8 mouse cellular contexts compared by ENCODE assay signal in the genomic region with DNA sequence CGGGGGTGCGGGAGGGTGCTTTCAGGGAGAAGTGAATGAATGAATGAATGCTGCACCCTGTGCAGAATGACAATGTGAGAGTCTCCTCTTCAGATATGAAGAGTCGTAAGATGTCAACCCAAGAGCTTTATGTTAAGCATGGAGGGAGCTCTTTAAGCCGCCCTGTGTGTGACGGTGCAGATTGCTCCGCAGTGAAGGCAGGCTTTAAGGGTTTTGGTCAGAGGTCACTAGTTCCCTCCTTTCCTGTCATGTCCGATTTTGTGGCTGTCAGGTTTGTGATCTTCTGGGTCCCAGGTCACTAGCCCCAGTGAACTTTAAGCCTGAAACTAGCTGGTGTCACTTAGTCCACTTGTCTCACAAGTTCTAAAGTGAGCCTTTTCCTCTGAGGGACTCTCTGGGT. TPM values are rescaled to one million over a fixed set of nuclear protein-coding genes. Genes with fewer than 3 reads are reported as not detected.
DNase-seq lines count a peak whose midpoint lies in the region; ATAC-seq and TF ChIP-seq lines count a peak whose summit lies in the region.

No protein-coding gene starts in this region.

- TF ChIP-seq EP300 in stomach, postnatal 0 days (optimal IDR thresholded peaks at IDR 0.05), result no peak

- H3K4me1 ChIP-seq in testis, adult 2 months (ENCODE audit: control insufficient read depth, insufficient read depth, low read length), result peaks cover 10% of the 10 kb centered on the region
- peaks cover 32% of the 10 kb centered on the region for H3K4me1 ChIP-seq in forebrain, embryonic 10.5 days
- H3K4me1 ChIP-seq in liver, embryonic 12.5 days, result peaks cover 46% of the 10 kb centered on the region
- no peaks in the 10 kb centered on the region; the same call in 1 of the 2 replicates for H3K4me1 ChIP-seq in stomach, postnatal 0 days (replicated peaks; ENCODE audit: control insufficient read depth, insufficient read depth)

- peak; percentile 62 for ATAC-seq in liver, embryonic 12.5 days
- peak; percentile 18 for ATAC-seq in stomach, postnatal 0 days (ENCODE audit: low FRiP score, low TSS enrichment)

- no peak for DNase-seq in testis, postnatal 14 days (ENCODE audit: low spot score)
- no peak for DNase-seq in forebrain, embryonic 10.5 days (ENCODE audit: extremely low spot score, low spot score)
- no peak for DNase-seq in stomach, postnatal 0 days (ENCODE audit: low spot score)
- no peak for DNase-seq in right cerebral cortex, postnatal 10 days (ENCODE audit: low spot score in 2 of 2)
- DNase-seq in left cerebral cortex, adult 18-20 months (ENCODE audit: low spot score in 2 of 2), result no peak
- no peak for DNase-seq in testis, postnatal 10 days (ENCODE audit: low spot score)

- peak overlapping the region; percentile 90 for H3K4me2 ChIP-seq in liver, embryonic 12.5 days
- H3K4me2 ChIP-seq in stomach, postnatal 0 days (replicated peaks; ENCODE audit: low read depth), result peak overlapping the region; percentile 76

- H3K9me3 ChIP-seq in forebrain, embryonic 10.5 days, result no peaks in the 10 kb centered on the region
- H3K9me3 ChIP-seq in liver, embryonic 12.5 days (replicated peaks), result no peaks in the 10 kb centered on the region
- no peaks in the 10 kb centered on the region for H3K9me3 ChIP-seq in stomach, postnatal 0 days (ENCODE audit: control insufficient read depth, low read length)

- no peak for TF ChIP-seq CTCF in testis, adult 2 months (IDR thresholded peaks at IDR 0.05; ENCODE audit: control insufficient read depth, insufficient read depth, insufficient replicate concordance, low read depth, low read length)
- no peak for TF ChIP-seq CTCF in stomach, postnatal 0 days (IDR thresholded peaks at IDR 0.05; ENCODE audit: low read depth)

- peaks cover 2% of the 10 kb centered on the region for H3K36me3 ChIP-seq in testis, adult 2 months (ENCODE audit: control insufficient read depth, insufficient read depth, low read length)
- H3K36me3 ChIP-seq in forebrain, embryonic 10.5 days (replicated peaks), result peaks cover 67% of the 10 kb centered on the region
- peaks cover 69% of the 10 kb centered on the region for H3K36me3 ChIP-seq in liver, embryonic 12.5 days
- H3K36me3 ChIP-seq in stomach, postnatal 0 days (ENCODE audit: control insufficient read depth, insufficient read depth, low read length), result peaks cover 24% of the 10 kb centered on the region

- H3K27me3 ChIP-seq in testis, adult 2 months (ENCODE audit: control insufficient read depth, insufficient read depth, low read length), result no peaks in the 10 kb centered on the region
- no peaks in the 10 kb centered on the region for H3K27me3 ChIP-seq in forebrain, embryonic 10.5 days (ENCODE audit: poor library complexity, severe bottlenecking)
- no peaks in the 10 kb centered on the region for H3K27me3 ChIP-seq in liver, embryonic 12.5 days (replicated peaks)
- no peaks in the 10 kb centered on the region for H3K27me3 ChIP-seq in stomach, postnatal 0 days (ENCODE audit: control insufficient read depth, insufficient read depth, low read length)

- WGBS in forebrain, embryonic 10.5 days, result 2% methylated on average over 7 of the region's 7 CpGs
- 4% methylated on average over 7 of the region's 7 CpGs for WGBS in liver, embryonic 12.5 days (ENCODE audit: insufficient replicate concordance)
- WGBS in stomach, postnatal 0 days, result under 1% methylated on average over 7 of the region's 7 CpGs

- peak overlapping the region; percentile 100 for H3K4me3 ChIP-seq in testis, adult 2 months (ENCODE audit: control insufficient read depth, low read depth, low read length)
- peak overlapping the region; percentile 93 for H3K4me3 ChIP-seq in forebrain, embryonic 10.5 days
- H3K4me3 ChIP-seq in liver, embryonic 12.5 days, result peak overlapping the region; percentile 92
- H3K4me3 ChIP-seq in stomach, postnatal 0 days (ENCODE audit: low read depth, low read length), result peak overlapping the region; percentile 64

- peak overlapping the region; percentile 91 for H3K9ac ChIP-seq in liver, embryonic 12.5 days
- H3K9ac ChIP-seq in stomach, postnatal 0 days (ENCODE audit: low read length), result peak overlapping the region; percentile 91

- H3K27ac ChIP-seq in testis, adult 2 months (ENCODE audit: control insufficient read depth, insufficient read depth, low read depth, low read length), result peak overlapping the region; percentile 100
- peak overlapping the region; percentile 100 for H3K27ac ChIP-seq in forebrain, embryonic 10.5 days
- peak overlapping the region; percentile 95 for H3K27ac ChIP-seq in liver, embryonic 12.5 days
- peak overlapping the region; percentile 97 for H3K27ac ChIP-seq in stomach, postnatal 0 days (replicated peaks)

- no peak for TF ChIP-seq POLR2A in testis, adult 2 months (IDR thresholded peaks at IDR 0.05; ENCODE audit: control insufficient read depth, low read depth, low read length)

RNA-seq across cellular contexts. Expression of a gene that starts 0.4 kb away (rescaled TPM):
- polyA plus RNA-seq in testis, adult 2 months (2012; rRNA removed), result 312 and 351 TPM in 2 replicates
- 57.4 and 63.4 TPM in 2 replicates for polyA plus RNA-seq in forebrain, embryonic 10.5 days (2016; fragmentation: Nextera tagmentation; extraction: Ambion mirVana)
- 54.7 and 55.1 TPM in 2 replicates for polyA plus RNA-seq in liver, embryonic 12.5 days (2016; fragmentation: Nextera tagmentation; extraction: Ambion mirVana)
- polyA plus RNA-seq in stomach, postnatal 0 days (2015; fragmentation: Nextera tagmentation; extraction: Ambion mirVana), result 32.8 and 33.1 TPM in 2 replicates
- total RNA-seq in left cerebral cortex, adult 18-20 months (2021), result 100 to 1,000 TPM; 168 to 170 TPM

RNA-seq across cellular contexts. Expression of a gene that starts 0.4 kb away (rescaled TPM):
- 12.6 and 14.4 TPM in 2 replicates for polyA plus RNA-seq in testis, adult 2 months (2012; rRNA removed)
- polyA plus RNA-seq in forebrain, embryonic 10.5 days (2016; fragmentation: Nextera tagmentation; extraction: Ambion mirVana), result 33.4 and 36.2 TPM in 2 replicates
- 27.1 and 27.8 TPM in 2 replicates for polyA plus RNA-seq in liver, embryonic 12.5 days (2016; fragmentation: Nextera tagmentation; extraction: Ambion mirVana)
- polyA plus RNA-seq in stomach, postnatal 0 days (2015; fragmentation: Nextera tagmentation; extraction: Ambion mirVana), result 10.7 and 11.9 TPM in 2 replicates
- total RNA-seq in left cerebral cortex, adult 18-20 months (2021), result 10 to 100 TPM; 83.1 to 87.3 TPM

RNA-seq across cellular contexts. Expression of a gene that starts 0.5 kb away (rescaled TPM):
- polyA plus RNA-seq in testis, adult 2 months (2012; rRNA removed), result 90.5 TPM in 2 replicates
- 186 and 195 TPM in 2 replicates for polyA plus RNA-seq in forebrain, embryonic 10.5 days (2016; fragmentation: Nextera tagmentation; extraction: Ambion mirVana)
- 166 and 184 TPM in 2 replicates for polyA plus RNA-seq in liver, embryonic 12.5 days (2016; fragmentation: Nextera tagmentation; extraction: Ambion mirVana)
- 41.0 and 43.7 TPM in 2 replicates for polyA plus RNA-seq in stomach, postnatal 0 days (2015; fragmentation: Nextera tagmentation; extraction: Ambion mirVana)
- 10 to 100 TPM; 44.3 to 47.5 TPM for total RNA-seq in left cerebral cortex, adult 18-20 months (2021)

RNA-seq across cellular contexts. Expression of a gene that starts 42.3 kb away (rescaled TPM):
- polyA plus RNA-seq in testis, adult 2 months (2012; rRNA removed), result 19.7 and 20.7 TPM in 2 replicates
- polyA plus RNA-seq in forebrain, embryonic 10.5 days (2016; fragmentation: Nextera tagmentation; extraction: Ambion mirVana), result 117 and 120 TPM in 2 replicates
- polyA plus RNA-seq in liver, embryonic 12.5 days (2016; fragmentation: Nextera tagmentation; extraction: Ambion mirVana), result 43.4 and 44.0 TPM in 2 replicates
- 73.2 and 73.8 TPM in 2 replicates for polyA plus RNA-seq in stomach, postnatal 0 days (2015; fragmentation: Nextera tagmentation; extraction: Ambion mirVana)
- total RNA-seq in left cerebral cortex, adult 18-20 months (2021), result 10 to 100 TPM; 26.8 to 27.0 TPM

RNA-seq across cellular contexts. Expression of a gene that starts 42.3 kb away (rescaled TPM):
- 5.5 and 5.7 TPM in 2 replicates for polyA plus RNA-seq in testis, adult 2 months (2012; rRNA removed)
- 13.6 and 14.7 TPM in 2 replicates for polyA plus RNA-seq in forebrain, embryonic 10.5 days (2016; fragmentation: Nextera tagmentation; extraction: Ambion mirVana)
- polyA plus RNA-seq in liver, embryonic 12.5 days (2016; fragmentation: Nextera tagmentation; extraction: Ambion mirVana), result 9.4 and 9.5 TPM in 2 replicates
- polyA plus RNA-seq in stomach, postnatal 0 days (2015; fragmentation: Nextera tagmentation; extraction: Ambion mirVana), result 20.9 and 22.2 TPM in 2 replicates
- 10 to 100 TPM; 15.0 to 15.8 TPM for total RNA-seq in left cerebral cortex, adult 18-20 months (2021)
